Mouse (Mus musculus): ENCODE measurements around the gene Sox5. TPM values are rescaled to one million over a fixed set of nuclear protein-coding genes. Genes with fewer than 3 reads are reported as not detected.
A peak's percentile ranks its signal among the peaks of the same experiment; 100 is the strongest.

The Sox5 gene
- polyA plus RNA-seq, 1 experiment from 2014 or later: 23.4 TPM

DNA sequence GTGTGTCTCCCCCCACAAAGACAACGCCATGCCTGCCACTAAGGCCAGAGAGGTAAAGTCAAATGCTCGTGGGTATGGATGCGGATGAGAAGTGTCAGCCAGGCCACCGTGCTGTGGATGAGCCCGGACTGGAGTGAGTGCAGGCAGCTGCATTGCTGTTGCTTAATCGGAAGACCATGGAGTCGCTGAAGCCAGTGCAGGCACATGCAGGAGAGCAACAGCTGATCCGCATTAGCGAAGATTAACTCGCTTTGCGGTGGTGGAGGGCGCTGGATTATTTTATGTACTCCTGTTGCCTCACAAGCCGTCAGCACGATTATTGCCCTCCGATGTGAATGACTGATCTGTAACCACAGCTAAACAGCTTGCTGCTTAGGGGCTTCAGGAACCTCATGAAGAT lies 922.2 kb downstream of the Sox5 start:
- no peaks in the 10 kb centered on the region for H3K27me3 ChIP-seq (ENCODE audit: control insufficient read depth, insufficient read depth, low read length)
- DNase-seq (ENCODE audit: low spot score) (peak; percentile 64), ATAC-seq (replicated peaks; ENCODE audit: insufficient number of reproducible peaks, low FRiP score, low TSS enrichment, low read depth) (peak; percentile 73; the same call in 1 of the 2 replicates)
- no peak overlapping the region for H3K9ac ChIP-seq (replicated peaks; ENCODE audit: low read length)
- H3K36me3 ChIP-seq (replicated peaks; ENCODE audit: control insufficient read depth, insufficient read depth, low read depth, low read length): no peaks in the 10 kb centered on the region
- 74% methylated on average over 15 of the region's 15 CpGs for WGBS
- no peak overlapping the region for H3K27ac ChIP-seq (replicated peaks; ENCODE audit: low read depth, low read length)
- no peak overlapping the region for H3K4me3 ChIP-seq (ENCODE audit: low read depth, low read length)
- H3K4me1 ChIP-seq (ENCODE audit: control insufficient read depth, insufficient read depth, low read length): no peaks in the 10 kb centered on the region
- H3K9me3 ChIP-seq (replicated peaks; ENCODE audit: control insufficient read depth, low read length): no peaks in the 10 kb centered on the region
- H3K4me2 ChIP-seq (ENCODE audit: low read depth, low read length): no peak overlapping the region

DNA sequence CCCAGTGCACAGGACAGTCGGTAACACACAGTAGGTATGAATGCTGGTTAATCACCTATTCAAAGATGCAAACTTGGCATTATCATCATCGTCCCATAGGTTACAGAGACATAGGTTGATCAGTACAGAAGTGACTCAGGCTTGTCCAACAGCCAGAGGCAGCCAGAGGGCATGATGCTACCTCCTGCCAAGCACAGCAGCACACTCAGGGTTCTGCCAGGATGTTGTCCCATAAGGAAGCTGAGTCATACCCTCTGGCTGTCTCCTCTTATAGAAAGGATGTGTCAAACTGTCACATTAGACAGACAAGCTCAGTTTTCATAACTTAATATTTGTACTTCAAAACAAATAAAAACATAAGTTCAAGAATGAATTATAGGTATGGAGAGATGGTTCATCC lies 923.2 kb downstream of the Sox5 start:
- no peak overlapping the region for H3K27ac ChIP-seq (replicated peaks; ENCODE audit: low read depth, low read length)
- H3K4me2 ChIP-seq (ENCODE audit: low read depth, low read length): no peak overlapping the region
- H3K4me1 ChIP-seq (ENCODE audit: control insufficient read depth, insufficient read depth, low read length): no peaks in the 10 kb centered on the region
- ATAC-seq (replicated peaks; ENCODE audit: insufficient number of reproducible peaks, low FRiP score, low TSS enrichment, low read depth): no peak
- no peaks in the 10 kb centered on the region for H3K36me3 ChIP-seq (replicated peaks; ENCODE audit: control insufficient read depth, insufficient read depth, low read depth, low read length)
- no peaks in the 10 kb centered on the region for H3K27me3 ChIP-seq (ENCODE audit: control insufficient read depth, insufficient read depth, low read length)
- H3K4me3 ChIP-seq (ENCODE audit: low read depth, low read length): no peak overlapping the region
- WGBS: 94% methylated on average over 2 of the region's 2 CpGs
- H3K9me3 ChIP-seq (replicated peaks; ENCODE audit: control insufficient read depth, low read length): no peaks in the 10 kb centered on the region
- H3K9ac ChIP-seq (replicated peaks; ENCODE audit: low read length): no peak overlapping the region
- DNase-seq (ENCODE audit: low spot score): no peak

DNA sequence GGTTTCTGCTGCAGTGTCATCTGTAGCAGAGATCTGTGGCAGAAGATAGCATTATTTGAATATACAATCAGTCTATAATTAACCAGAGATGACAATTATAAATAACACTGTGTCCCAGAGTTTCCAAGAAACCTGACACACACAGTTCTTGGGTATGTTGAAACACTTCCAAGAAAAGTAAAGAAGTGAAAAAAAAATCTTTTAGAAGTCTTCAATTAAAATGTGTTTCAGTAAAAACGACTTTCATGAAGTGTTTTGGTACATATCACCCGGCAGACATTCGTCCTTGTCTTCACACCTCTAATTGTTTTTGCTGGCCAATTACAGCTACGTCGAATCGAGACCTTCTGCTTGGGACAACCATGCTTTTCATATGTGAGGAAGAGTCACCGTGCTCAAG lies 924.4 kb downstream of the Sox5 start:
- Histone ChIP-seq H3K36me3 (replicated peaks; ENCODE audit: control insufficient read depth, insufficient read depth, low read depth, low read length) (no peaks in the 10 kb centered on the region), H3K9ac (replicated peaks; ENCODE audit: low read length) (no peak overlapping the region), H3K27me3 (ENCODE audit: control insufficient read depth, insufficient read depth, low read length) (no peaks in the 10 kb centered on the region), H3K4me1 (ENCODE audit: control insufficient read depth, insufficient read depth, low read length) (no peaks in the 10 kb centered on the region), H3K4me3 (ENCODE audit: low read depth, low read length) (no peak overlapping the region), H3K27ac (replicated peaks; ENCODE audit: low read depth, low read length) (no peak overlapping the region), H3K9me3 (replicated peaks; ENCODE audit: control insufficient read depth, low read length) (no peaks in the 10 kb centered on the region), H3K4me2 (ENCODE audit: low read depth, low read length) (no peak overlapping the region)
- 85% methylated on average over 7 of the region's 7 CpGs for WGBS
- no peak for DNase-seq (ENCODE audit: low spot score)
- ATAC-seq (replicated peaks; ENCODE audit: insufficient number of reproducible peaks, low FRiP score, low TSS enrichment, low read depth): no peak

DNA sequence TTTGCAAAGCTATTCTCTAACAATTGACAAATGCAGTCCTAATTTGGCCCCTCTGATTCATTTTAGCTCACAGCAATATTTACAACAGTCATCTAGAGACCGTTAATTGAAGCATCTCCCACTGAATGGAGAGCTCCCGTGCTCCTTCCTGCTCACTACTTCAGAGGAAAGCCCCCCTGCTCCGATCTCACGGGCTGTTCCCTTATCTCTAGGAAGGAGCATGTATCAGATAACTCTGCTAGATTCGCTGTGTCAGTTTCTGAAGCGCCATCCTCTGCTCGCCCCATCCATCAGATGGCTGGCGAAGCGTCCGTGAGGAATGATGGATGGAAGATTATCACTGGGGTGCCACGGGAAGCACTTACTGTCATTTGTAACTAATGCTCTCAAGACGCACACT lies 926.4 kb downstream of the Sox5 start:
- WGBS: 67% methylated on average over 12 of the region's 12 CpGs
- H3K27ac ChIP-seq (replicated peaks; ENCODE audit: low read depth, low read length): no peak overlapping the region
- DNase-seq (ENCODE audit: low spot score) (no peak), ATAC-seq (replicated peaks; ENCODE audit: insufficient number of reproducible peaks, low FRiP score, low TSS enrichment, low read depth) (no peak)
- H3K4me3 ChIP-seq (ENCODE audit: low read depth, low read length): no peak overlapping the region
- no peaks in the 10 kb centered on the region for H3K27me3 ChIP-seq (ENCODE audit: control insufficient read depth, insufficient read depth, low read length)
- no peaks in the 10 kb centered on the region for H3K9me3 ChIP-seq (replicated peaks; ENCODE audit: control insufficient read depth, low read length)
- no peak overlapping the region for H3K9ac ChIP-seq (replicated peaks; ENCODE audit: low read length)
- no peak overlapping the region for H3K4me2 ChIP-seq (ENCODE audit: low read depth, low read length)
- no peaks in the 10 kb centered on the region for H3K36me3 ChIP-seq (replicated peaks; ENCODE audit: control insufficient read depth, insufficient read depth, low read depth, low read length)
- no peaks in the 10 kb centered on the region for H3K4me1 ChIP-seq (ENCODE audit: control insufficient read depth, insufficient read depth, low read length)

DNA sequence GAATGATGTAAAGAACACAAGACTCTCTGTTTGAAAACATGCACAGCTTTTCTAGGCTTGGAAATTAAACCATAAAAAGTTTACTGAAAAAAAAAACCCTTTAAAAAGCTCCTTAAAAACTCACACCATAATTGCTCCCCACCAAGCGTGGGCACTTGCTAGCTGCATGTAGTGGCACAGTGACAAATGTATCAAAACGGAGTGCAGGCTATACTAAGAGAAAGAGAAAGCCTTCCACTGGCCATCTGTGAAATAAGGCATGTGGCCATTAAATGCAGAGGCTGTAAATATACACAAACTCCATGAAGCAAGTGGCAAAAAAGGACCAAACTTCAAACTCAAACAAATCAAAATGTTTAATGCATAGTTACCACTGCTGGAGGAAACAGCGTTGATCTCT lies 927.7 kb downstream of the Sox5 start:
- no peak for ATAC-seq (replicated peaks; ENCODE audit: insufficient number of reproducible peaks, low FRiP score, low TSS enrichment, low read depth)
- DNase-seq (ENCODE audit: low spot score): no peak
- Histone ChIP-seq H3K9ac (replicated peaks; ENCODE audit: low read length) (no peak overlapping the region), H3K9me3 (replicated peaks; ENCODE audit: control insufficient read depth, low read length) (no peaks in the 10 kb centered on the region), H3K4me3 (ENCODE audit: low read depth, low read length) (no peak overlapping the region), H3K27me3 (ENCODE audit: control insufficient read depth, insufficient read depth, low read length) (no peaks in the 10 kb centered on the region), H3K27ac (replicated peaks; ENCODE audit: low read depth, low read length) (no peak overlapping the region), H3K4me1 (ENCODE audit: control insufficient read depth, insufficient read depth, low read length) (no peaks in the 10 kb centered on the region), H3K4me2 (ENCODE audit: low read depth, low read length) (no peak overlapping the region), H3K36me3 (replicated peaks; ENCODE audit: control insufficient read depth, insufficient read depth, low read depth, low read length) (no peaks in the 10 kb centered on the region)
- WGBS: 89% methylated on average over 3 of the region's 3 CpGs

DNA sequence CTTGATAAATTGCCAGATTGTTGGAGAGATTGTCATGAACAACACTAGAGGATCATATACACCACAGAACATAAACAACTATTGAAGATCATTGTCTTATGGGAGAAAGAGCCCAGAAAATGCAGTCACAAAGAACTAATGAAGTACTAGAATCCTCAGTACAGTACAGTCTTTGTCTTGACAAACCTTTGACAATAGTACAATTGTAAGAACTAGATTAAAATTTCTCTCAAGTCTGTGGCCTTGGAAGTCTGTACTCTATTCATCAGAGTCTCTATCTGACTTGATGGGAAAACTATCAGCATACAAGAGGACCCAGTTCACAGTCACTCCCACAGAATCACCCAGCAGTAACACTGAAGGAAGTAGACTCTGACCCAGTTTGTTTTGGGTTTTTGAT lies 936.0 kb downstream of the Sox5 start:
- H3K9me3 ChIP-seq (replicated peaks; ENCODE audit: control insufficient read depth, low read length): no peaks in the 10 kb centered on the region
- H3K4me2 ChIP-seq (ENCODE audit: low read depth, low read length): no peak overlapping the region
- DNase-seq (ENCODE audit: low spot score) (no peak), ATAC-seq (replicated peaks; ENCODE audit: insufficient number of reproducible peaks, low FRiP score, low TSS enrichment, low read depth) (no peak)
- no peak overlapping the region for H3K27ac ChIP-seq (replicated peaks; ENCODE audit: low read depth, low read length)
- no peaks in the 10 kb centered on the region for H3K4me1 ChIP-seq (ENCODE audit: control insufficient read depth, insufficient read depth, low read length)
- H3K4me3 ChIP-seq (ENCODE audit: low read depth, low read length): no peak overlapping the region
- no peak overlapping the region for H3K9ac ChIP-seq (replicated peaks; ENCODE audit: low read length)
- H3K27me3 ChIP-seq (ENCODE audit: control insufficient read depth, insufficient read depth, low read length): no peaks in the 10 kb centered on the region
- H3K36me3 ChIP-seq (replicated peaks; ENCODE audit: control insufficient read depth, insufficient read depth, low read depth, low read length): no peaks in the 10 kb centered on the region

DNA sequence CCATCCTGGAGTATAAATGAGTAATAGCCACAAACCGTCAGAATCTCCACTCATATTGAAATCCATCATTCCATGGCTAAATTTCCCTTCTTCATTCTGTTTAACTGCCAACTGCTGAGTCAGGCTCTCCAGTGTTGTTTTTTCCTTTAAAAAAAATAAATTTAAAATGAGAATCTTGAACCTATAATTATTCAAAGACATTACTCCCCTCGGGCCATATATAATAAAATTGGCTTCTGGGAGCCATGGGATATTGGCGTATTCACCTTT lies 937.1 kb downstream of the Sox5 start:
- no peak for ATAC-seq (replicated peaks; ENCODE audit: insufficient number of reproducible peaks, low FRiP score, low TSS enrichment, low read depth)
- no peaks in the 10 kb centered on the region for H3K27me3 ChIP-seq (ENCODE audit: control insufficient read depth, insufficient read depth, low read length)
- no peaks in the 10 kb centered on the region for H3K36me3 ChIP-seq (replicated peaks; ENCODE audit: control insufficient read depth, insufficient read depth, low read depth, low read length)
- 76% methylated on average over 3 of the region's 3 CpGs for WGBS
- H3K4me2 ChIP-seq (ENCODE audit: low read depth, low read length): no peak overlapping the region
- H3K9me3 ChIP-seq (replicated peaks; ENCODE audit: control insufficient read depth, low read length): no peaks in the 10 kb centered on the region
- no peak overlapping the region for H3K27ac ChIP-seq (replicated peaks; ENCODE audit: low read depth, low read length)
- H3K4me3 ChIP-seq (ENCODE audit: low read depth, low read length): no peak overlapping the region
- no peaks in the 10 kb centered on the region for H3K4me1 ChIP-seq (ENCODE audit: control insufficient read depth, insufficient read depth, low read length)
- no peak for DNase-seq (ENCODE audit: low spot score)
- no peak overlapping the region for H3K9ac ChIP-seq (replicated peaks; ENCODE audit: low read length)

DNA sequence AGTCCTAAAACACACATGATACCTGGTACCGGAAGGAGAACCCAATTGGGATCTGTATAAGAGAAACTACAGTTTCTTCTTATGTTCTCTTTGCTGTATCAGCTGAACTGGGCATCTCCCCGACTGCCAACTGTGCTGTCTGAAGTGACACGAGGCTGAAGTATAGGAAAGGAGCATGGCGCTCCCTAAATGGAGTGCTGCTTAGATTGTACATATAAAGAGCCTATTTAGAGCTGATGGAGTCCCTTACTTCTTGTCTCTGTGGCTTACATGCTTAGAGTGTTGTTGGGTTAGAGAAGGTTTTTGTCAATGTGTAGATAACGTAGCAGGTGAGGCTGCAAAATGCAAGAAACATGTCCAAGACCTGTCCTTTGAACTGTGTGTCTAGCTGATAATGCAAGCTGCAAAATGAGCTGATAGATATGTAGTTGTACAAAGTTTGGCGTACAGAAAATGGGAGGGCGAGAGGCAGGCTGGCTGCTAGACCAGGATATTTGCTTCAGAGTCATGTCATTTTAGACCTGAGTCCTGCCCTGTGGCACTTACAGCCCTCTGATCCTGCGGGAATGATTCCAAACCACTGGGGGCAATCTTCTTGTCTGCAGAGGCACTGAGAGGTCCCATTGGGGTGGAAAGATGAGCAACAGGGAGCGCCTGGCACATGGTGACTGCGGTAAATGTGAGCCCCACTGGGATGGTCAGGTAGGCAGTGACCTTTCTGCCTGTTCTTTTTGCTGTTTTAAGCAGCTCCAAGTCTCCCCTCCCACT lies 937.7 kb downstream of the Sox5 start:
- Histone ChIP-seq H3K9ac (replicated peaks; ENCODE audit: low read length) (no peak overlapping the region), H3K9me3 (replicated peaks; ENCODE audit: control insufficient read depth, low read length) (no peaks in the 10 kb centered on the region), H3K27me3 (ENCODE audit: control insufficient read depth, insufficient read depth, low read length) (no peaks in the 10 kb centered on the region), H3K4me3 (ENCODE audit: low read depth, low read length) (no peak overlapping the region), H3K36me3 (replicated peaks; ENCODE audit: control insufficient read depth, insufficient read depth, low read depth, low read length) (no peaks in the 10 kb centered on the region), H3K4me2 (ENCODE audit: low read depth, low read length) (no peak overlapping the region), H3K4me1 (ENCODE audit: control insufficient read depth, insufficient read depth, low read length) (no peaks in the 10 kb centered on the region), H3K27ac (replicated peaks; ENCODE audit: low read depth, low read length) (no peak overlapping the region)
- no peak for ATAC-seq (replicated peaks; ENCODE audit: insufficient number of reproducible peaks, low FRiP score, low TSS enrichment, low read depth)
- WGBS: 93% methylated on average over 10 of the region's 10 CpGs
- no peak for DNase-seq (ENCODE audit: low spot score)
